Mouse (Mus musculus): ENCODE data around the gene Gpr152.
A peak's percentile ranks its signal among the peaks of the same experiment; 100 is the strongest.

Gpr152 gene

DNA sequence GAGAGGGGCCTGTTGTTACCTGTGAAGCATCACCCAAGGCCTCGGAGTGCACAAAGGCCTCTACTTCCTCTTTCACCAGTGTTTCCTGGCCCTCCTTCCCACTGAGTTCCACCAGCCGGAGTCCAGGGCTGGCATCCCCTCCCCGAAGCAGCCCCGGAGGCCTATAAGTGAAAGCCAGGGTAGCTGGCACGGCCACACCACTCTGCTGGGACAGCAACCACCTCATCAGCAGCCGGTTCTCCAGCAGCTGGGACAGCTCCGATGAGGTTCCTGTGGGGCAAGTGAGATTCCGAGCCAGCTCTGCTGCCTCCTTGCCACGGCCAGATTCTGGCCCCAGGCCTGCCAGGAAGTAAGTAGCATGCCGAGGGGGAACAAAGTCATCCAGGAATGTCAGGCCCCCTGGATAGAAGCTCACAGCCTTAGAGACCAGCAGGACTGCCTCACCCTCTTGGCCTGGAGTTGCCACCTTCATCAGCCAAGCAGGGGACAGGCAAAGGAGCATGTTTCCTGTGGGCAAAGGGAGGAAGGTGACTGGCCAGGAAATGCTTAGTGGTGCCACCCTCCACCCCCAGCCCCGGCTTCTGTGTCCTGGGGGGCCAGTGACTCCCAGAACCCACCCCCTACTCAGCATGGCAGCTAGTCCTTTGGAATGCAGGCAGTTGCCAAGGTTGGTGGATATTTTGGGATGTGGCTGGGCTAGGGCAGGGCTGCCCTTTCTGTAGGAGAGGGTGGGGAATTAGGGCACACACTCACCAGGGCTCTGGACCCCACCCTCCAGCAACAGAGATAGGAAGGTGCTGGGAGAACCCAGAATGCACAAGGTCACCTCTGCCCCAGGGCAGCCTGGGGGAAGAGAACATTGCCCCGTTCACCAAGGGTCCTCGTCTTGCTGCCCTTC is 32.1 kb downstream of the Gpr152 start:
- DNase-seq (ENCODE audit: low spot score): no peak

DNA sequence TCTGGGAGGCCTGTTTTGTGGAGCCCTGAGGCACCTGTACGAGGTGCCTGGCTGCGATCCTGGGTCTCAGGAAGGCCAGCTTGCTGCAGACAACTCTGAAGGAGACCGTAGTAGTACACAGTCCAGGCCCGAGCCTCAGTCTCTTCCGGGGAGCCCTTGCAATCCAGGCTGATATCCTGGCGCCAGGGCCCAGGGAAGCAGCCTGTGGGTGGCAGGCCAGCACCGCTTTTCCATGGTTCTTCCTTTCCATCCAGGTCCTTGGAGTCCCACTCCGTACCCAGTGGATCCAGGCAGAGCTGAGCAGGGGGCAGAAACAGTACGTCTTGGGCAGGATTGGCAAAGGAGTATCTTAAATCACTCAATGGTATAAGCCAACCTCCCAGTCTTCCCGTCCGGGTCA is 33.3 kb downstream of the Gpr152 start:
- DNase-seq (ENCODE audit: low spot score): no peak

DNA sequence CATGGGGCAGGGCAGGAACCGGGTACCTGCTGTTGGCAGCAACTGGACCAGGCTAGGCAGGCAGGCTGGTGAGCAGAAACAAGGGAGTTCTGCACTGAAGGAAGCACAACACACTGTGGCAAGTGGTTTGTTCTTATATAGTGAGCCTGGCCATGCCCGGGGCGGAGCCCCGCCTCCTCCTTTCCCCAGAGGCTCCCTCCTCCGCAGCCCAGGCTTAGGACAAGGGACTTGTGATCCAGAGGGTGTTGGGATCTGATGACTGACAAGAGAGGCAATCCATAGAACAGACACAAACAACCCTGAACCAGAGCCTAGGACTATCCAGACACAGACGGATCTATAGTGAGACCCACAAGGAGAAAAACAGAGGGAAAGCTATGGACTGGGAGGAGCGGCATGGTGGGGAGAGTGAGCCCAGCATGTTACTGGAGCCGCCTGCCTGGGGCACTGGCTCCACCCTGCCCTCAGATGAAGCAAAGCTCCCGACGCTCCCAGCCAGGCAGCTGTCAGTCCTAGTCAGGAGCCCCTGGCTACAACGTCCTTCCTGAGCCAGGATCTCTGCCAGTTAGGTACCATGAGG is 35.9 kb downstream of the Gpr152 start, which contains the start of gene Carns1:
Gene Carns1, minus strand, starts transcription at position 112 of the 580 bp plus-strand sequence.
- no peak for DNase-seq (ENCODE audit: low spot score)

- DNase-seq (ENCODE audit: low spot score): no peak
These were observed 40.8 kb downstream of the Gpr152 start for GRCm38 (mm10) chr19:4180411-4180810.

GRCm38 (mm10) chr19:4181892-4182291 is 42.3 kb downstream of the Gpr152 start:
- DNase-seq (ENCODE audit: low spot score): peak; percentile 82

DNA sequence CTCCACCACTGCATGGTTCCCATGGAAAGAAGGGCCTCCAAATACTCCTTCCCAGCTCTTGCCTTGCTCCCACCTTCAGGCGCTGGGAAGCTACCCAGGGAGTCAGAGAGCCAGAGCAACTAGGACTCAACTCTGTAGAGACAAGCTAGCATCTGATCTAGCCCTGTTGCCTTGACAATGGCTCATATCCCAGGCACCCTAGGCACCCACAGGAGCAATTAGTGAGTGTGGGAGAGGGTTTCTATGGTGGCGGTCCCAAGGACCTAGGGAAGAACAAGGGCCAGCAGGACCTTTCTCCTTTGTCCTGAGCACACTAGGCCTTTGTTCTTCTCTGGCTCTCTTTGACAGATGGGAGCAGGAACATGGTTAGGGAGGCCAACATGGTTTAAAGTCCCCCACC is 44.1 kb downstream of the Gpr152 start:
- no peak for DNase-seq (ENCODE audit: low spot score)

- DNase-seq (ENCODE audit: low spot score): peak; percentile 85
These were observed 45.7 kb downstream of the Gpr152 start for GRCm38 (mm10) chr19:4184976-4185975.

- DNase-seq (ENCODE audit: low spot score): no peak
These were observed 47.7 kb downstream of the Gpr152 start for GRCm38 (mm10) chr19:4187303-4187702.

GRCm38 (mm10) chr19:4189051-4189620 is 49.5 kb downstream of the Gpr152 start:
- DNase-seq (ENCODE audit: low spot score): peak; percentile 47

DNA sequence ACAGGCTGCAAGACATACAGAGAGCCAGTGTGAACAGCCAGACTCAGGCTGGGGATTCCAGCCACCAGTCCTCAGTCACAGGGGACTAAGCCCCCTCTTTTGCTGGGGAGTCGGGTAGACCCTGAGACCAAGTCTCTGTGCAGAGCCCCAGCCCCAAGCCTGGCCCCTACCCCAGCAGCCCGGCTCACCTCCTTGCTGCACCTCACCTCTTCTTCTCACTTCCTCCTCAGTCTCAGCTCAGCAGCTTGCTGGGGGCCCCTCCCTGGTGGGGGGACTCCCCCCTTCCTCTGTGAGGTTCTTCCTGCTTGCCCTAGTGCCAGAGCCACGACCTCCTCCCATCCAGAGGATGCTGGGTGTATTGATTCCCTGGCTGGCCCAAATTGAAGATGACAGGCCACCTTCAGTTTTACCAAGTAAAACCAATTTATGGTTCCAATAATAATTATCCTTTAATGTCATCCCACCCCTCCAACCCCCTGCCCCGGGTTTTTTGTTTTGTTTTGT is 51.3 kb downstream of the Gpr152 start, which contains the start of gene Tbc1d10c:
Gene Tbc1d10c, minus strand, starts transcription at position 454 of the 504 bp plus-strand sequence.
- DNase-seq (ENCODE audit: low spot score): peak; percentile 92

DNA sequence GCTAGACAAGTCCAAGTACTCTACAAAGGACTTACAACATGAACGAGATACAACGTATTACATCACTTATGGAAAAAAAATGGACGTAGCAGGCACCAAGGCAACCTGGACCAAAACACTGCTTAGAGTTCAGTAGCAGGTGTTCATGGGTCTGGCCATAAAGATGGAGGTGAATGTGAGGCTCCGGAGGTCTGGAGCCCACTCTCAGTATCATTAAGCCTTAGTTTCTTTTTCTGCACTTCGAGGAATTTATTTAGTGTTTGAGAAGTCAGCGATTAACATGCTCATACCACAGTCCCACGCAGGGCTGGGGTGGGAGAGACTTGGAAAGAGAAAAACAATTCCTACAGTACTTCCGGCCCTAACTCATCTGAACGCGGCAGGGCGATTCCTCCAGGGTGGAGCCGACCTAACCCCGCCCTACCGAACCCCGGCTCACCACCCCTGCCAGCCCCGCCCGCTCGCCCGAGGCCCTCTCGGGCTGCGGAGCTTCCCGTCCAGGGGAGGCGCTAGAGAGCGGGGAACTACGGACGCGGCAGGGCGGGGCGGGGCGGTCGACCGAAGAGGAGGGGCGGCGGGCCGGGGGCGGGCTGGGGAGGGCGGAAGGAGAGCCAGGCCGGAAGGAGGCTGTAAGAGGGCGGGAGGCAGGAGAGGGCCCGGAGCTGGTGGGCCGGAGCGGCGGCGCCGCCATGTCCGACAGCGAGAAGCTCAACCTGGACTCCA is 52.1 kb downstream of the Gpr152 start, which contains the start of gene Ppp1ca:
Gene Ppp1ca, plus strand, starts transcription at position 538 of the 723 bp plus-strand sequence.
- DNase-seq (ENCODE audit: low spot score): peak; percentile 96

GRCm38 (mm10) chr19:4192251-4192985 is 52.8 kb downstream of the Gpr152 start:
- DNase-seq (ENCODE audit: low spot score): no peak

GRCm38 (mm10) chr19:4193129-4193528 is 53.5 kb downstream of the Gpr152 start:
- DNase-seq (ENCODE audit: low spot score): no peak

DNA sequence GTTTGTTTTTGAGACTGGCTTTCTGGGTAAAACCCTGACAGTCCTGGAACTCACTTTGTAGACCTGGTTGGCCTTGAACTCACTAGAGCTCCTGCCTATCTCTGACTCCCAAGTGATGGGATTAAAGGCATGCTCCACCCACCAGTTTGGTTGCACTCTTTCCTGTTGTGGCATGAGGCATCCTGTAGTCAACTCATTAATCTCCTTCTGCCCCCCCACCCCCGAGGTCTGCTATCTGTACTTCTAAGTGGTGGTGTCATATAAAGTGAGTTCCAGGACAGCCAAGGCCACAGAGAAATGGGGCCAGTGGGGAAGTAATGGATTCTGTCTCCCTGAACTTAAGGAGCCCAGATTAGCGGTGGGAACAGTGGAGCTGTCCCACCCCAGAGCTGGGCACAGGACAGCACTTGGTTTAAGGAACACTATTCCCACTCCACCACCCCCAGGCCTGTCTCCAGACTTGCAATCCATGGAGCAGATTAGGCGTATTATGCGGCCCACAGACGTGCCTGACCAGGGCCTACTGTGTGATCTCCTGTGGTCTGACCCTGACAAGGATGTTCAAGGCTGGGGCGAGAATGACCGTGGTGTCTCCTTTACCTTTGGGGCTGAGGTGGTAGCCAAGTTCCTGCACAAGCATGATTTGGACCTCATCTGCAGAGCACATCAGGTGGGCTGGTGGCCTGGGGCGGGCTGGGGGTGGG is 54.6 kb downstream of the Gpr152 start:
- DNase-seq (ENCODE audit: low spot score): no peak

DNA sequence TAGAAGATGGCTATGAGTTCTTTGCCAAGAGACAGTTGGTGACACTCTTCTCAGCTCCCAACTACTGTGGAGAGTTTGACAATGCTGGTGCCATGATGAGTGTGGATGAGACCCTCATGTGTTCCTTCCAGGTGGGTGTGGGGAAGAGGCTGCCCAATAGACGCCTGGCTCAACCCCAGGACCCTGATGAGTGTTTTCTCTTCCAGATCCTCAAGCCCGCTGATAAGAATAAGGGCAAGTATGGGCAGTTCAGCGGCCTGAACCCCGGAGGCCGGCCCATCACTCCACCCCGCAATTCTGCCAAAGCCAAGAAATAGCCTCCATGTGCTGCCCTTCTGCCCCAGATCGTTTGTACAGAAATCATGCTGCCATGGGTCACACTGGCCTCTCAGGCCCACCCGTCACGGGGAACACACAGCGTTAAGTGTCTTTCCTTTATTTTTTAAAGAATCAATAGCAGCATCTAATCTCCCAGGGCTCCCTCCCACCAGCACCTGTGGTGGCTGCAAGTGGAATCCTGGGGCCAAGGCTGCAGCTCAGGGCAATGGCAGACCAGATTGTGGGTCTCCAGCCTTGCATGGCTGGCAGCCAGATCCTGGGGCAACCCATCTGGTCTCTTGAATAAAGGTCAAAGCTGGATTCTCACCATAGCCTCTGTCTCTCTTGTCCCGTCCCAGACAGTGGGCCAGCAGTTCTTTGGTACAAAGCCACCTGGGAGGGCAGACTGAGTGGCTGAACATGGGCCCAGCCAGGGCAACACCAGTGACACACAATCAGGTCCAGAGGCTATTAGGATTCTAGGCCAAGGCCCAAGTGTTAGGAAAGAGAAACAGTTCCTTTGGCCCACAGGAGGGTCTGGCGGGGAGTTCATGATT is 55.4 kb downstream of the Gpr152 start:
- no peak for DNase-seq (ENCODE audit: low spot score)
